Mouse (Mus musculus) kidney, adult 2 months (tissue): ENCODE results near the gene Ifnar1.

Experiments
- CTCF ChIP-seq: fragments of 200-500 bp; conservative IDR thresholded peaks from 2 replicates; pipeline ENCODE4 v1.5.1; 2011; ENCODE audit warnings: low read depth, mild to moderate bottlenecking, control low read depth, low read length, moderate library complexity, mixed read lengths; ENCODE audit not compliant: insufficient read depth, insufficient read length
- POLR2A ChIP-seq: fragments of 200-500 bp; IDR thresholded peaks from one replicate; pipeline ENCODE4 v1.6.1; 2011; ENCODE audit warnings: low read depth, low read length, control low read depth

- TF ChIP-seq POLR2A, result no peak
- TF ChIP-seq CTCF, result no peak
These were observed 71.6 kb downstream of the Ifnar1 start for GRCm38 (mm10) chr16:91556659-91557058.
